Mouse (Mus musculus) megakaryocyte, embryonic 14.5 days (primary cell): ENCODE measurements at regions not wholly inside any gene's neighbourhood (a gene's known extent, or its start where the extent isn't known, plus 50 kb on each side); places are given as distances from the start of the nearest gene placed in this dataset.

Experiments
- FLI1 ChIP-seq: IDR thresholded peaks from 2 replicates; pipeline ENCODE4 v1.6.1; 2012; ENCODE audit warnings: low read length, inconsistent platforms, mixed read lengths
- GATA1 ChIP-seq: IDR thresholded peaks from 3 replicates; pipeline ENCODE4 v1.6.1; 2012; ENCODE audit warnings: mixed read lengths, low read length, inconsistent platforms, borderline replicate concordance

DNA sequence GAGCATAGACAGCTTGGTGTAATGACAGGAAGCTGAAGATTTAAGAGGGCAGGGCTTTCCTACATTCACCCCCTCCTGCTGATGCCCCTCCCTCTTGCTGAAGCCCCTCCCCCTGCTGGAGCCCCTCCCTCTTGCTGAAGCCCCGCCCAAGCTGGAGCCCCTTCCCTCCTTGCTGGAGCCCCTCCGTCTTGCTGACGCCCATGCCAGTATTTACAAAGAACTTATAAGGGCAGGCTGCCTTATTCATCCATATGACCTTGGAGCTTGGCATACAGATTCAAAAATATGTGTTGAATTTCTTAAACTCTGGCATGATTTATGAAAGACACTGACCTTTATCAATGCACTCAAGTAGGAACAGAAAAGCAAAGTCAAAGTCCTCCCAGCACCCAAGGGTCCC lies 178.5 kb upstream of the Six2 start:
- no peak for TF ChIP-seq GATA1
- TF ChIP-seq FLI1 = no peak
